Mouse (Mus musculus) midbrain, embryonic 11.5 days (tissue): ENCODE data around the gene Pkd2l1. TPM values are rescaled to one million over a fixed set of nuclear protein-coding genes. Genes with fewer than 3 reads are reported as not detected.
A peak's percentile ranks its signal among the peaks of the same experiment; 100 is the strongest.
"Not testable (repeated sequence)": the region's sequence is repeated elsewhere in the genome, so short reads cannot be mapped to it uniquely, and the experiment has no call there.

Experiments used
- ATAC-seq: fragments of 200-750 bp; cut with Nextera tagmentation; 2 replicates; pipeline ENCODE4 v1.8.0; 2017; ENCODE audit warnings: moderate TSS enrichment, moderate library complexity; ENCODE audit not compliant: low FRiP score
- DNase-seq: peaks from one replicate; pipeline ENCODE4 v3.0.0; 2015; ENCODE audit warnings: low spot score; ENCODE audit errors: missing footprints
- H3K27ac ChIP-seq: fragments of 300-500 bp; sonication (generic); 2 replicates; pipeline ENCODE4 v1.5.1; 2014; ENCODE audit warnings: low read depth, low read length
- H3K27me3 ChIP-seq: fragments of 300-500 bp; sonication (generic); 2 replicates; pipeline ENCODE4 v1.6.1; 2014; ENCODE audit warnings: mild to moderate bottlenecking, low read length, moderate library complexity, mixed read lengths; ENCODE audit not compliant: control insufficient read depth, insufficient read depth
- H3K36me3 ChIP-seq: fragments of 300-500 bp; sonication (generic); 2 replicates; pipeline ENCODE4 v1.6.1; 2014; ENCODE audit warnings: mild to moderate bottlenecking, low read length, moderate library complexity, mixed read lengths; ENCODE audit not compliant: control insufficient read depth, insufficient read depth
- H3K4me1 ChIP-seq: fragments of 300-500 bp; sonication (generic); 2 replicates; pipeline ENCODE4 v1.6.1; 2014; ENCODE audit warnings: low read length; ENCODE audit not compliant: control insufficient read depth, insufficient read depth
- H3K4me2 ChIP-seq: fragments of 300-500 bp; sonication (generic); 2 replicates; pipeline ENCODE4 v1.6.1; 2014; ENCODE audit warnings: mild to moderate bottlenecking, moderate library complexity
- H3K4me3 ChIP-seq: fragments of 300-500 bp; sonication (generic); 2 replicates; pipeline ENCODE4 v1.5.1; 2014; ENCODE audit warnings: low read depth, low read length
- H3K9ac ChIP-seq: fragments of 300-500 bp; sonication (generic); 2 replicates; pipeline ENCODE4 v1.6.1; 2014; ENCODE audit warnings: low read length
- H3K9me3 ChIP-seq: fragments of 300-500 bp; sonication (generic); 2 replicates; pipeline ENCODE4 v1.6.1; 2016; ENCODE audit warnings: low read length; ENCODE audit not compliant: control insufficient read depth
- WGBS: fragments of 180-500 bp; shearing (Covaris S2); extraction: QIAGEN DNeasy Blood & Tissue Kit; methylation state at CpG from one replicate; pipeline ENCODE4 v1.1.7; 2014; 5-methylcytosine and 5-hydroxymethylcytosine counted together
- polyA plus RNA-seq: library from polyadenylated mRNA; unstranded; fragments of >200 nt; fragmentation: Nextera tagmentation; extraction: Ambion mirVana; gene quantifications from 2 replicates; pipeline ENCODE4 v1.2.1, GENCODE M21; 2014

Pkd2l1 gene
- polyA plus RNA-seq, 1 experiment from 2014 or later = 0.08 TPM

- no peaks in the 10 kb centered on the region for H3K27me3 ChIP-seq
- no peaks in the 10 kb centered on the region for H3K4me1 ChIP-seq
- H3K9me3 ChIP-seq = no peaks in the 10 kb centered on the region
- H3K9ac ChIP-seq = no peak overlapping the region
- H3K4me2 ChIP-seq = no peak overlapping the region
- no peak overlapping the region for H3K4me3 ChIP-seq
- WGBS = 92% methylated on average over 7 of the region's 7 CpGs
- DNase-seq (no peak), ATAC-seq (no peak)
- H3K36me3 ChIP-seq = peaks cover 20% of the 10 kb centered on the region
- H3K27ac ChIP-seq = no peak overlapping the region
Observed at GRCm38 (mm10) chr19:44121137-44121536, 71.1 kb downstream of the Pkd2l1 start.

- H3K4me3 ChIP-seq, H3K4me1 ChIP-seq, H3K9me3 ChIP-seq, H3K27ac ChIP-seq, ATAC-seq, H3K4me2 ChIP-seq, DNase-seq, H3K9ac ChIP-seq, H3K27me3 ChIP-seq: not testable (repeated sequence)
- 91% methylated on average over 7 of the region's 9 CpGs for WGBS
- peaks cover 20% of the 10 kb centered on the region for H3K36me3 ChIP-seq
Observed at GRCm38 (mm10) chr19:44120686-44121085, 71.6 kb downstream of the Pkd2l1 start.

- no peaks in the 10 kb centered on the region for H3K4me1 ChIP-seq
- no peaks in the 10 kb centered on the region for H3K27me3 ChIP-seq
- no peak overlapping the region for H3K9ac ChIP-seq
- DNase-seq = no peak
- no peaks in the 10 kb centered on the region for H3K9me3 ChIP-seq
- H3K36me3 ChIP-seq = peaks cover 15% of the 10 kb centered on the region
- no peak overlapping the region for H3K4me2 ChIP-seq
- no peak overlapping the region for H3K4me3 ChIP-seq
- no peak for ATAC-seq
- no peak overlapping the region for H3K27ac ChIP-seq
Observed at GRCm38 (mm10) chr19:44117793-44118192, 74.4 kb downstream of the Pkd2l1 start.

GRCm38 (mm10) chr19:44111706-44112105 lies 80.5 kb downstream of the Pkd2l1 start:
- peaks cover 7% of the 10 kb centered on the region for H3K36me3 ChIP-seq
- no peaks in the 10 kb centered on the region for H3K27me3 ChIP-seq
- peak; percentile 23; the same call in 1 of the 2 replicates for ATAC-seq
- DNase-seq = no peak
- H3K9ac ChIP-seq = no peak overlapping the region
- no peak overlapping the region for H3K4me2 ChIP-seq
- H3K4me1 ChIP-seq = peaks cover 6% of the 10 kb centered on the region
- H3K9me3 ChIP-seq = no peaks in the 10 kb centered on the region
- no peak overlapping the region for H3K27ac ChIP-seq
- WGBS = 58% methylated on average over 7 of the region's 7 CpGs
- no peak overlapping the region for H3K4me3 ChIP-seq

- Histone ChIP-seq H3K27ac (no peak overlapping the region), H3K9ac (no peak overlapping the region), H3K9me3 (no peaks in the 10 kb centered on the region), H3K4me1 (peaks cover 10% of the 10 kb centered on the region), H3K4me2 (no peak overlapping the region), H3K4me3 (no peak overlapping the region), H3K27me3 (no peaks in the 10 kb centered on the region), H3K36me3 (peaks cover 7% of the 10 kb centered on the region)
- 94% methylated on average over 9 of the region's 9 CpGs for WGBS
- DNase-seq (no peak), ATAC-seq (no peak)
Observed at GRCm38 (mm10) chr19:44110356-44110755, 81.9 kb downstream of the Pkd2l1 start.

- H3K4me3 ChIP-seq = no peak overlapping the region
- no peak overlapping the region for H3K27ac ChIP-seq
- H3K27me3 ChIP-seq = no peaks in the 10 kb centered on the region
- no peak overlapping the region for H3K9ac ChIP-seq
- DNase-seq (no peak), ATAC-seq (no peak)
- H3K4me1 ChIP-seq = peaks cover 10% of the 10 kb centered on the region
- H3K4me2 ChIP-seq = no peak overlapping the region
- H3K9me3 ChIP-seq = no peaks in the 10 kb centered on the region
- H3K36me3 ChIP-seq = peaks cover 7% of the 10 kb centered on the region
Observed at GRCm38 (mm10) chr19:44108996-44109395, 83.2 kb downstream of the Pkd2l1 start.

- no peak overlapping the region for H3K27ac ChIP-seq
- H3K9ac ChIP-seq = peak overlapping the region; percentile 92
- peaks cover 10% of the 10 kb centered on the region for H3K4me1 ChIP-seq
- no peaks in the 10 kb centered on the region for H3K9me3 ChIP-seq
- H3K4me3 ChIP-seq = peak overlapping the region; percentile 93
- peaks cover 5% of the 10 kb centered on the region; the same call in 1 of the 2 replicates for H3K36me3 ChIP-seq
- ATAC-seq (peak; percentile 53), DNase-seq (peak; percentile 91)
- WGBS = 32% methylated on average over 22 of the region's 22 CpGs
- H3K27me3 ChIP-seq = no peaks in the 10 kb centered on the region
- H3K4me2 ChIP-seq = peak overlapping the region; percentile 89
Observed at GRCm38 (mm10) chr19:44107661-44108521, 84.4 kb downstream of the Pkd2l1 start.

- Histone ChIP-seq H3K36me3 (peaks cover 5% of the 10 kb centered on the region; the same call in 1 of the 2 replicates), H3K27ac (no peak within 1 kb of the TSS), H3K4me1 (peaks cover 10% of the 10 kb centered on the region), H3K9ac (peak within 1 kb of the TSS; percentile 92), H3K4me3 (peak within 1 kb of the TSS; percentile 93), H3K4me2 (peak within 1 kb of the TSS; percentile 89), H3K27me3 (no peaks in the 10 kb centered on the region), H3K9me3 (no peaks in the 10 kb centered on the region)
- 1% methylated on average over 67 of the region's 67 CpGs for WGBS
- ATAC-seq (peak; percentile 97), DNase-seq (peak; percentile 99)
Observed at GRCm38 (mm10) chr19:44106831-44107660, 85.2 kb downstream of the Pkd2l1 start, which contains the start of gene Chuk. TSS of gene Chuk (minus strand) at chr19:44107480.

- no peak overlapping the region for H3K4me3 ChIP-seq
- no peaks in the 10 kb centered on the region for H3K27me3 ChIP-seq
- no peaks in the 10 kb centered on the region for H3K9me3 ChIP-seq
- no peak for ATAC-seq
- H3K27ac ChIP-seq = no peak overlapping the region
- no peak overlapping the region for H3K4me2 ChIP-seq
- H3K9ac ChIP-seq = no peak overlapping the region
- WGBS = 100% methylated on average over 1 of the region's 1 CpGs
- peaks cover 10% of the 10 kb centered on the region for H3K4me1 ChIP-seq
- 0 out of 2 replicates have a peak, but pooled peaks cover 2% of the 10 kb centered on the region for H3K36me3 ChIP-seq
- DNase-seq = no peak
Observed at GRCm38 (mm10) chr19:44104393-44104792, 87.8 kb downstream of the Pkd2l1 start.
